Mouse (Mus musculus) embryonic facial prominence, embryonic 14.5 days (tissue): ENCODE results near the gene Plod3. TPM values are rescaled to one million over a fixed set of nuclear protein-coding genes. Genes with fewer than 3 reads are reported as not detected.

Experiments used
- ATAC-seq: fragments of 200-750 bp; cut with Nextera tagmentation; 2 replicates; pipeline ENCODE4 v1.8.0; 2017; ENCODE audit warnings: low read depth, moderate number of reproducible peaks, moderate TSS enrichment
- DNase-seq: peaks from one replicate; pipeline ENCODE4 v3.0.0-alpha.2; 2015; ENCODE audit warnings: low spot score
- H3K27ac ChIP-seq: fragments of 300-500 bp; sonication (generic); replicated peaks from 2 replicates; pipeline ENCODE4 v1.5.1; 2014; ENCODE audit warnings: low read depth, mild to moderate bottlenecking, low read length, moderate library complexity
- H3K27me3 ChIP-seq: fragments of 300-500 bp; sonication (generic); replicated peaks from 2 replicates; pipeline ENCODE4 v1.6.1; 2014; ENCODE audit warnings: low read length; ENCODE audit not compliant: control insufficient read depth, insufficient read depth
- H3K36me3 ChIP-seq: fragments of 300-500 bp; sonication (generic); 2 replicates; pipeline ENCODE4 v1.6.1; 2014; ENCODE audit warnings: low read length, mixed read lengths; ENCODE audit not compliant: control insufficient read depth, insufficient read depth
- H3K4me1 ChIP-seq: fragments of 300-500 bp; sonication (generic); 2 replicates; pipeline ENCODE4 v1.6.1; 2014; ENCODE audit warnings: antibody characterized with exemption, low read length; ENCODE audit not compliant: control insufficient read depth, insufficient read depth
- H3K4me2 ChIP-seq: fragments of 300-500 bp; sonication (generic); 2 replicates; pipeline ENCODE4 v1.6.1; 2014; ENCODE audit warnings: low read depth, mild to moderate bottlenecking, low read length, moderate library complexity, mixed read lengths
- H3K4me3 ChIP-seq: fragments of 300-500 bp; sonication (generic); 2 replicates; pipeline ENCODE4 v1.5.1; 2014; ENCODE audit warnings: low read depth, mild to moderate bottlenecking, low read length
- H3K9ac ChIP-seq: fragments of 300-500 bp; sonication (generic); 2 replicates; pipeline ENCODE4 v1.6.1; 2014; ENCODE audit warnings: low read depth, mild to moderate bottlenecking, low read length, moderate library complexity, mixed read lengths
- H3K9me3 ChIP-seq: fragments of 300-500 bp; sonication (generic); 2 replicates; pipeline ENCODE4 v1.6.1; 2016; ENCODE audit warnings: low read length; ENCODE audit not compliant: control insufficient read depth
- WGBS: fragments of 180-500 bp; shearing (Covaris S2); extraction: QIAGEN DNeasy Blood & Tissue Kit; methylation state at CpG from one replicate; pipeline ENCODE4 v1.1.7; 2014; 5-methylcytosine and 5-hydroxymethylcytosine counted together
- polyA plus RNA-seq: library from polyadenylated mRNA; unstranded; fragments of >200 nt; fragmentation: Nextera tagmentation; extraction: Ambion mirVana; gene quantifications from 2 replicates; pipeline ENCODE4 v1.2.1, GENCODE M21; 2014

Plod3 gene
- polyA plus RNA-seq, 1 experiment from 2014 or later = 51.1 TPM

DNA sequence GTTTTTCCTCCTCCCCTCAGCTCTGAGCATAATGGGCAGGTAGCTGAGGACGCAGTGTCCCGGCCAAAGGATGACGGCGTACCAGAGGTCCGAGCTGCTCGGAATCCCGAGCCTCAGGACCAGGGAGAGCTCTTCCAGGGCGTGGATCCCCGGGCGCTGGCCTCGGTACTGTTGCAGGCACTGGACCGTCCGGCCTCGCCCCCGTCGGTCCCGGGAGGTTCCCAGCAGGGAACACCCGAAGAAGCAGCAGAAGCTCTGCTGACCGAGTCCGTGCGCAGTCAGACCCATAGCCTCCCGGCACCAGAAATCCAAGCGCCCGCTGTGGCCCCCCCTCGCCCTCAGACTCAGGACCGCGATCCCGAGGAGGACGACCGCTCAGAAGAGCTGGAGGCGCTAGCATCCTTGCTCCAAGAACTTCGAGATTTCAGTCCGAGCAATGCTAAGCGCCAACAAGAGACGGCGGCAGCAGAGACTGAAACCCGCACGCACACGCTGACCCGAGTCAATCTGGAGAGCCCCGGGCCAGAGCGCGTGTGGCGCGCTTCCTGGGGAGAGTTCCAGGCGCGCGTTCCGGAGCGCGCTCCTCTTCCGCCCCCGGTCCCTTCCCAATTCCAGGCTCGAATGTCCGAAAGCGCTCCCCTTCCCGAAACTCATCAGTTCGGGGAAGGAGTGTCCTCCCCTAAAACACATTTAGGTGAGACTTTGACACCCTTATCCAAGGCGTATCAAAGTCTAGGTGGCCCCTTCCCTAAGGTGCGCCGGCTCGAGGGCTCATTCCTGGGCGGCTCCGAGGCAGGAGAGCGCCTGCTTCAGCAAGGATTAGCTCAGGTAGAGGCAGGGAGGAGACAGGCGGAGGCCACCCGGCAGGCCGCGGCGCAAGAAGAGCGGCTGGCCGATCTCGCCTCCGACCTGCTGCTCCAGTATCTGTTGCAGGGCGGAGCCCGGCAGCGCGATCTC is 44.5 kb downstream of the Plod3 start:
- Histone ChIP-seq H3K9me3 (no peaks in the 10 kb centered on the region), H3K4me2 (peak overlapping the region; percentile 87), H3K27me3 (peaks cover 57% of the 10 kb centered on the region), H3K27ac (no peak overlapping the region), H3K9ac (no peak overlapping the region), H3K36me3 (peaks cover 9% of the 10 kb centered on the region), H3K4me3 (peak overlapping the region; percentile 43), H3K4me1 (peaks cover 15% of the 10 kb centered on the region)
- DNase-seq = peak; percentile 24
- ATAC-seq = no peak
- under 1% methylated on average over 66 of the region's 78 CpGs for WGBS

DNA sequence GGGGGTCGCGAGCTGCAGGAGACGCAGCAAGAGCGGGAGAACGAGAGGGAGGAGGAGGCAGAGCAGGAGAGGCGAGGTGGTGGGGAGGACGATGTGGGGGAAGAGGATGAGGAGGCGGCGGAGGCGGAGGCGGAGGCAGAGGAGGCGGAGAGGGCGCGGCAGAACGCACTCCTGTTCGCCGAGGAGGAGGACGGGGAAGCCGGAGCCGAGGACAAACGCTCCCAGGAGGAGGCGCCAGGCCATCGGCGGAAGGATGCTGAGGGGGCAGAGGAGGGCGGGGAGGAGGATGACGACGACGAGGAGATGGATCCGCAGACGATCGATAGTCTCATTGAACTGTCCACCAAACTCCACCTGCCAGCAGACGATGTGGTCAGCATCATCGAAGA is 45.2 kb downstream of the Plod3 start:
- no peak for ATAC-seq
- DNase-seq = no peak
- Histone ChIP-seq H3K4me1 (peaks cover 15% of the 10 kb centered on the region), H3K9ac (no peak overlapping the region; the same call in 1 of the 2 replicates), H3K36me3 (peaks cover 15% of the 10 kb centered on the region), H3K4me2 (peak overlapping the region; percentile 87), H3K27me3 (peaks cover 51% of the 10 kb centered on the region), H3K9me3 (no peaks in the 10 kb centered on the region), H3K27ac (no peak overlapping the region), H3K4me3 (peak overlapping the region; percentile 43)
- under 1% methylated on average over 31 of the region's 33 CpGs for WGBS

DNA sequence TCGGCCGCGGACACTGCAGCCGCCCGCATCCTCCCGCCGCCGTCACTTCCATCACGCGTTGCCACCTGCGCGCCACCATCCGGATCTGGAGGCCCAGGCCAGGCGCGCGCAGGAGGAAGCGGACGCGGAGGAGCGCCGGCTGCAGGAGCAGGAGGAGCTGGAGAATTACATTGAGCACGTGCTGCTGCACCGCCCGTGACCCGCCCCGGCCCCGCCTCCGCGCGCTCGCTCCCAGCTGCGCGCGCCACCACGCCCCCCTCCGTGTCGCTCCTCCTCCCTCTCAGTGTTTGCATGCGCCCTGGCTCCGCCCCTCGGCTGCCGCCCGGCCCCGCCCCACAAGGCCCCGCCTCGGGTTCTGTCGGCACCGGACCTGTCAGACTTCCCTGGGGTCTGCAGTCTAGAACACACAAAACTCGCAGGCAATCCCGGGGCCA is 45.8 kb downstream of the Plod3 start:
- Histone ChIP-seq H3K4me1 (peaks cover 15% of the 10 kb centered on the region), H3K9ac (peak overlapping the region; percentile 30), H3K27ac (no peak overlapping the region), H3K4me3 (peak overlapping the region; percentile 43), H3K9me3 (no peaks in the 10 kb centered on the region), H3K4me2 (peak overlapping the region; percentile 87), H3K36me3 (peaks cover 22% of the 10 kb centered on the region), H3K27me3 (peaks cover 45% of the 10 kb centered on the region)
- WGBS = under 1% methylated on average over 13 of the region's 49 CpGs
- DNase-seq (peak; percentile 91), ATAC-seq (peak; percentile 84)

- ATAC-seq (no peak), DNase-seq (no peak)
- Histone ChIP-seq H3K27me3 (peaks cover 10% of the 10 kb centered on the region), H3K4me2 (no peak overlapping the region), H3K9ac (no peak overlapping the region), H3K4me1 (peaks cover 13% of the 10 kb centered on the region), H3K9me3 (no peaks in the 10 kb centered on the region), H3K36me3 (peaks cover 53% of the 10 kb centered on the region), H3K4me3 (no peak overlapping the region), H3K27ac (no peak overlapping the region)
- WGBS = 81% methylated on average over 13 of the region's 13 CpGs
These were observed 49.4 kb downstream of the Plod3 start for GRCm38 (mm10) chr5:137036211-137036610.

- Histone ChIP-seq H3K36me3 (peaks cover 63% of the 10 kb centered on the region), H3K27ac (no peak overlapping the region), H3K4me2 (no peak overlapping the region), H3K9ac (no peak overlapping the region), H3K9me3 (no peaks in the 10 kb centered on the region), H3K4me3 (no peak overlapping the region), H3K4me1 (no peaks in the 10 kb centered on the region), H3K27me3 (no peaks in the 10 kb centered on the region)
- DNase-seq = no peak
- no peak for ATAC-seq
- WGBS = 94% methylated on average over 10 of the region's 10 CpGs
These were observed 52.6 kb downstream of the Plod3 start for GRCm38 (mm10) chr5:137039453-137039852.

DNA sequence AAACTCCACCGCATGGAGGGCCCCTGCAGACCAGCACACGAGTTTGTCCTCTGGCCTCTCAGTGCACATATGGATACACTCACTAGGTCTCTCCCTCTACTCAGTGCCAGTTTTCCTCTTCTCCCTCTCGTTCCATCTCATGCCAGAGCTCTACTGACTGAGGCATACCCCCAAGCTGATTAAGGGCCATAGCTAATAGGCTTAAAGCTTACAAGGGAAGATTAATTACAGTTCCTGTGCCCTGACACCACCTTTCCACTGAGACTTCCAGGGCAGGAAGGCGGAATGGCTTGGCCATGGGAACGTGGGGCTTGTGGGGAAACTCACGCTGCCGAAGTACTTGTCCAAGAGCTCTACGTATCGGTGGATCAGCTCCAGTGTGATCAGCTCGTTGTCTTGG is 54.6 kb downstream of the Plod3 start:
- H3K36me3 ChIP-seq = peaks cover 53% of the 10 kb centered on the region
- H3K4me3 ChIP-seq = no peak overlapping the region
- H3K9ac ChIP-seq = no peak overlapping the region
- no peak overlapping the region for H3K27ac ChIP-seq
- ATAC-seq = no peak
- WGBS = 81% methylated on average over 10 of the region's 10 CpGs
- H3K4me2 ChIP-seq = no peak overlapping the region
- H3K4me1 ChIP-seq = no peaks in the 10 kb centered on the region; the same call in 1 of the 2 replicates
- no peaks in the 10 kb centered on the region for H3K9me3 ChIP-seq
- DNase-seq = no peak
- no peaks in the 10 kb centered on the region for H3K27me3 ChIP-seq

DNA sequence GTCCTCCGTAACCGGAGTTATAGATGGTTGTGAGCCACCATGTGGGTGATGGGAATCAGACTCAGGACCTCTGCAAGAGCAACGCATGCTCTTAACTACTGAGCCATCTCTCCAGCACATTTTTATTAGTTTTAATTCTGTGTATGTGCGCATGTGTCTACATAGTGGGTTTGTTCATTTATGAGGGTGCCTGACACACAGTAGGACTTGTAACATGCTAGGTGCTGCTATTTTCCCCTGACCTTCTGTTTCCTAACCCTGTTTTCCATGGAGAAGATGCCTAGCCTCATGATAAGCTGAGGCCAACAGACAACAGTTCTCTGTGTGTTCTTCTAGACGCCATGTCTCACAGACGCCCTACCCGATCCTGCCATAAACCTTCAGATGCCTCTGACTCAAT is 57.2 kb downstream of the Plod3 start:
- Histone ChIP-seq H3K27me3 (no peaks in the 10 kb centered on the region), H3K4me3 (no peak overlapping the region), H3K9me3 (no peaks in the 10 kb centered on the region), H3K27ac (no peak overlapping the region), H3K4me2 (no peak overlapping the region), H3K36me3 (peaks cover 29% of the 10 kb centered on the region), H3K4me1 (no peaks in the 10 kb centered on the region; the same call in 1 of the 2 replicates), H3K9ac (no peak overlapping the region)
- DNase-seq = no peak
- WGBS = 95% methylated on average over 7 of the region's 7 CpGs
- no peak for ATAC-seq

GRCm38 (mm10) chr5:137045402-137046323 is 58.8 kb downstream of the Plod3 start, which contains the start of gene Ap1s1:
Gene Ap1s1 (minus strand): TSS chr5:137046135.
- 0 out of 2 replicates have a peak within 1 kb of the TSS, but pooled peaks have one; percentile 11 for H3K27ac ChIP-seq
- peak within 1 kb of the TSS; percentile 82 for H3K9ac ChIP-seq
- peak within 1 kb of the TSS; percentile 80 for H3K4me2 ChIP-seq
- 2% methylated on average over 38 of the region's 48 CpGs for WGBS
- no peaks in the 10 kb centered on the region for H3K9me3 ChIP-seq
- H3K36me3 ChIP-seq = peaks cover 13% of the 10 kb centered on the region
- H3K27me3 ChIP-seq = no peaks in the 10 kb centered on the region
- H3K4me3 ChIP-seq = peak within 1 kb of the TSS; percentile 65
- DNase-seq (peak; percentile 98), ATAC-seq (peak; percentile 94)
- no peaks in the 10 kb centered on the region; the same call in 1 of the 2 replicates for H3K4me1 ChIP-seq
